46 mouse cellular contexts compared by ENCODE assay signal in genomic region chr8:11650021-11650420, GRCm38 (mm10). TPM values are rescaled to one million over a fixed set of nuclear protein-coding genes. Genes with fewer than 3 reads are reported as not detected.
"Had no signal": no experiment of that assay in that cellular context is flagged by ENCODE, and none has a peak within 500 bp of the region (broad histone marks: within the 10 kb centered on the region; RNA-seq: fewer than 3 reads in every experiment).

No protein-coding gene starts in this region.

- H3K27me3 ChIP-seq: limb, embryonic 12.5 days; limb, embryonic 13.5 days; limb, embryonic 15.5 days; liver, embryonic 12.5 days; liver, embryonic 13.5 days; liver, embryonic 15.5 days; lung, embryonic 15.5 days; megakaryocyte, embryonic 14.5 days; midbrain, embryonic 12.5 days; midbrain, embryonic 13.5 days; midbrain, embryonic 15.5 days had no signal

- DNase-seq: left cerebral cortex, postnatal 4 days; liver; liver, embryonic 13.5 days; liver, postnatal 0 days; lung, adult 18-20 months; lung, adult 2 months; lung, embryonic 14.5 days; lung, postnatal 10 days; lung, postnatal 14 days; lung, postnatal 36 days; lung, postnatal 4 days; midbrain, embryonic 14.5 days had no signal

- H3K4me1 ChIP-seq: liver, embryonic 12.5 days; liver, embryonic 13.5 days; liver, embryonic 15.5 days; lung, embryonic 15.5 days; midbrain, embryonic 10.5 days; midbrain, embryonic 12.5 days; midbrain, embryonic 13.5 days; midbrain, embryonic 15.5 days had no signal

- H3K9me3 ChIP-seq: limb, embryonic 12.5 days; limb, embryonic 13.5 days; limb, embryonic 15.5 days; liver, embryonic 12.5 days; liver, embryonic 13.5 days; liver, embryonic 15.5 days; lung, embryonic 15.5 days; megakaryocyte, embryonic 14.5 days; midbrain, embryonic 10.5 days; midbrain, embryonic 12.5 days; midbrain, embryonic 13.5 days; midbrain, embryonic 15.5 days had no signal

- H3K4me3 ChIP-seq: limb, embryonic 12.5 days; limb, embryonic 13.5 days; limb, embryonic 15.5 days; liver, embryonic 12.5 days; liver, embryonic 13.5 days; liver, embryonic 15.5 days; lung, embryonic 15.5 days; megakaryocyte, embryonic 14.5 days; midbrain, embryonic 10.5 days; midbrain, embryonic 12.5 days; midbrain, embryonic 13.5 days; midbrain, embryonic 15.5 days; myocyte had no signal

- H3K36me3 ChIP-seq: limb, embryonic 12.5 days; limb, embryonic 13.5 days; limb, embryonic 15.5 days; liver, embryonic 12.5 days; liver, embryonic 13.5 days; liver, embryonic 15.5 days; lung, embryonic 15.5 days; midbrain, embryonic 10.5 days; midbrain, embryonic 12.5 days; midbrain, embryonic 13.5 days; midbrain, embryonic 15.5 days had no signal

- H3K27ac ChIP-seq: limb, embryonic 12.5 days; limb, embryonic 13.5 days; limb, embryonic 15.5 days; liver, embryonic 12.5 days; liver, embryonic 13.5 days; liver, embryonic 14.5 days; liver, embryonic 15.5 days; lung, embryonic 15.5 days; macrophage; midbrain, embryonic 10.5 days; midbrain, embryonic 12.5 days; midbrain, embryonic 13.5 days; midbrain, embryonic 15.5 days had no signal

- H3K9ac ChIP-seq: limb, embryonic 12.5 days; limb, embryonic 13.5 days; limb, embryonic 15.5 days; liver, embryonic 12.5 days; liver, embryonic 13.5 days; liver, embryonic 14.5 days; liver, embryonic 15.5 days; liver, postnatal 0 days; lung, embryonic 14.5 days; lung, embryonic 15.5 days; midbrain, embryonic 12.5 days; midbrain, embryonic 13.5 days; midbrain, embryonic 15.5 days had no signal

RNA-seq across cellular contexts. Expression of gene 1700016D06Rik, which starts 50.8 kb away (rescaled TPM):
- total RNA-seq: left cerebral cortex, adult 8-10 months; left cerebral cortex, postnatal 10 days; left cerebral cortex, postnatal 14 days; left cerebral cortex, postnatal 25 days; left cerebral cortex, postnatal 36 days; left cerebral cortex, postnatal 4 days; liver, adult 2 months; megakaryocyte progenitor cell, adult 5-6 weeks; megakaryocyte, adult 5-6 weeks; megakaryocyte-erythroid progenitor cell, adult 5-6 weeks; midbrain, postnatal 0 days; monocyte, adult 5-6 weeks had no signal
- polyA plus RNA-seq: limb, embryonic 11.5 days; limb, embryonic 12.5 days; limb, embryonic 14.5 days; limb, embryonic 15.5 days; liver, adult 2 months; liver, embryonic 11.5 days; liver, embryonic 12.5 days; liver, embryonic 13.5 days; liver, embryonic 14.5 days; liver, embryonic 15.5 days; liver, embryonic 16.5 days; liver, postnatal 0 days; lung, adult 2 months; lung, embryonic 14.5 days; lung, embryonic 15.5 days; lung, embryonic 16.5 days; lung, postnatal 0 days; macrophage; midbrain, embryonic 11.5 days; midbrain, embryonic 14.5 days; midbrain, embryonic 15.5 days; midbrain, embryonic 16.5 days; neural tube, embryonic 11.5 days had no signal
